Mouse (Mus musculus) layer of hippocampus, postnatal 25 days (tissue): ENCODE results near the gene Emx2. TPM values are rescaled to one million over a fixed set of nuclear protein-coding genes. Genes with fewer than 3 reads are reported as not detected.

Experiments used
- DNase-seq, 2 experiments: peaks; one replicate each; pipeline ENCODE4 v3.0.0; 2022; ENCODE audit warnings: mixed read lengths in 2 of 2, low spot score in 1 of 2; ENCODE audit errors: extremely low spot score in 1 of 2
- total RNA-seq, 2 experiments: library from RNA; stranded (reverse); gene quantifications; 2 replicates each; pipeline ENCODE4 v1.2.3; 2021

Emx2 gene
- total RNA-seq, 2 experiments from 2014 or later = 24.1 to 26.7 TPM

DNA sequence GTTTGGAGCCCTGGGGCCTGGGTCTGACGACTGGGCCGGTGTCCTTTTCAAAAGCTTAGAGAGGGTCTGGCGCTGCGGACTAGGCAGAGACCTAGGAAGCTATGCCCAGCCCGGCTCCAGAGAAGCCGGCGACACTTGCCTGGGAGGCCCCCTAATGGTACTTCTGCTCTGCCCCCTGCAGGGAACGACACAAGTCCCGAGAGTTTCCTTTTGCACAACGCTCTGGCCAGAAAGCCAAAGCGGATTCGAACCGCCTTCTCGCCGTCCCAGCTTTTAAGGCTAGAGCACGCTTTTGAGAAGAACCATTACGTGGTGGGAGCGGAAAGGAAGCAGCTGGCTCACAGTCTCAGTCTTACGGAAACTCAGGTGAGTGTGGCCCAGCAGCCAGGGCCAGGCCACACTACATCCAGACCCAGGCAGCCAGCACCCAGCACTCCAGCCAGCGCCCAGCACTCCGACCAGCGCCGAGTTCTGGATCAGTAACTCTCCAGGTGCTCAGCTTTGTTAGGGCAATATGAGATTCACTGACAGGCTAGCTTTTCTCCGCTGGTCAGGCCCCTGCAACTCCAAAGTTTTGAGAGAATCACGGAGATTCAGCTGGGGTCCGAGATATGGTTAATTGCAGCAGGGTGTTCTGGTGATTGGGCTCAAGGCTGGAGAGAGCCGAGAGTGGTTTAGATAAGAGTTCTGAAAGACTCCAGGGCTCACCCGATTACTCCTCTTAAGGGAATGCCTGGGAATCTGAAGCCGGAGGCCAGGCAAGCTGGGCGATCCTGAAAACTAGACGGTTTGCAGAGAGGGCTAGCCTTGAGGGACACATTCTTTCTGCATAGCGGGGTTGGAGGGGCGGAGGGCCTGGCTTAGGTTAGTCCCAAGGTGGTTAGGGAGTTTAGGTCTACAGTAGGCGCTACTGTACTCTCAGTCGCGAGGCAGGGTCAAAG lies 3.6 kb downstream of the Emx2 start:
- DNase-seq = no peak

DNA sequence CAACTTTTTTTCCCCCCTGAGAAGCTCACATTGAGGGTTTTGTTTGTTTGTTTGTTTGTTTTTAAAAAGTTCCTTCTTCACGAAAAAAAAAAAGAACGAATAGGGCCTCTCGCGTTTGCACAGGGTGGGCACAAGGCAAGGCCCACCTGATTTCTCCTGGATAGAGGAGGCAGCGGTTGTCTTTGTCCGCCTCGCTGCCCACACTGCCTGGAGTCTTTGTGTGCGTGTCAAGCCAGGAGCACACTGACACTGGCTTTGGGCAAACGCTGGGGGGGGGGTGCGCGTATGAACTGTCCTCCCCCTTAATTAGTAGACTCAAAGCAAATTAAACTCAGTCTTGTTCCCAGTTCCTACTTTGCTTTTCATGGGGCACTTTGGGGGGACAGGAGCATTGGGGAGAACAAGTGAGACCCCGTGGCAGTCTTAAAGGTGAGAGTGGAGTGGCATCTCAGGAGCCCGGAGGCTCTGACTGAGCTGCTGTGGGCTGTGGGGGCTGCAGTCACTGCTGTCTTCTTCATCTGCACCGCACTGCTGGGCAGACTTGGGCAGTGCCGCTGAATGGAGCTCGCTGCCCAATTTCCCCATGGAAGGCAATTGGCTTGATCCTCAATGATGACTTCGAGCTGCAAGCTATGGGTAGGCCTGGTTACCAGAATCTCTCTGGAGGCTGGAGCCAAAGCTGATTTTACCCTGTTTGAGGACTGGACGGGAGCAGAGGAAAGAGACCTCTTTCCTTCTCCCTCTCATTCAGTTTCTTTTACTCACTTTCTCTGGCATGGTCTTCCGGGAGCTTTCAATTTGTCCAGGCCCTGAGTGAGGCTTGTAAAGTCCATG lies 4.5 kb downstream of the Emx2 start:
- no peak for DNase-seq

DNA sequence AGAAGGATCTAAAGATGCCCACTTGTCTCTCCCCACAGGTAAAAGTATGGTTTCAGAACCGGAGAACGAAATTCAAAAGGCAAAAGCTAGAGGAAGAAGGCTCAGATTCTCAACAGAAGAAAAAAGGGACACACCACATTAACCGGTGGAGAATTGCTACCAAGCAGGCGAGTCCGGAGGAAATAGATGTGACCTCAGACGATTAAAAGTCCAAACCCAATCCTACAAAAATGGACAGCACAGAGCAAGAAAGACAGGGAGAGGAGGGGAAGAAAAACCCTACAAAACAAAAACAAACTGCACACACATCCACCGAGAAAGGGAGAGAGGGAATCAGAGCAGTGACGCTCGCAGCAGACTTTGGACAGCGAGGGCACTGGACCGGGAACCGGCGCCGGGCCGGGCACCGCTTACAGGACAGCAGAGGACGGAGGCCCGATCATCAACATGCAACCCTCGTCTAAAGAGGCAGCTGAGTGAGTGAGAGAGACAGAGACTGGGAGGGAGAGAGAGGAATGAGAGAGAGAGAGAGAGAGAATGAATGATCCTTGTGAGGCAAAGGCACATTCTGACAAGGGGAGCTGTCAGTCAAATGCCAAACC lies 5.8 kb downstream of the Emx2 start:
- no peak for DNase-seq

DNA sequence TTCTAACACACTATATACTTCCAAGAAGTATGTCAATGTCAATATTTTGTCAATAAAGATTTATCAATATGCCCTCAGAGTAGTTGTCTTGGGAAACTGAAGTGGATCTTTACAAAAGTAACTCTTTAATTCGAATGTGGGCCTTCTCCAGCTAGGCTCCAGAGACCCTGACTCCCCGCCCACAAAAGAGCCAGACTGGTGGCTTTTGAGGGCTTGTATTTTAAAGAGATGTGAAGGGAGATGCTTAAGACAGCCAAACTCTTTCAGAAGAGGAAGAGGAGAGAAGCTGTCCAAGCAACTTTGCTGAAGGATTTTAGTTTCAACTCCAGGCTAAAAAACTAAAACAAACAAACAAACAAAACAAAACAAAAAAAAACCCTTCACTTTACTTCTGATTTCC lies 7.1 kb downstream of the Emx2 start:
- DNase-seq = no peak

DNA sequence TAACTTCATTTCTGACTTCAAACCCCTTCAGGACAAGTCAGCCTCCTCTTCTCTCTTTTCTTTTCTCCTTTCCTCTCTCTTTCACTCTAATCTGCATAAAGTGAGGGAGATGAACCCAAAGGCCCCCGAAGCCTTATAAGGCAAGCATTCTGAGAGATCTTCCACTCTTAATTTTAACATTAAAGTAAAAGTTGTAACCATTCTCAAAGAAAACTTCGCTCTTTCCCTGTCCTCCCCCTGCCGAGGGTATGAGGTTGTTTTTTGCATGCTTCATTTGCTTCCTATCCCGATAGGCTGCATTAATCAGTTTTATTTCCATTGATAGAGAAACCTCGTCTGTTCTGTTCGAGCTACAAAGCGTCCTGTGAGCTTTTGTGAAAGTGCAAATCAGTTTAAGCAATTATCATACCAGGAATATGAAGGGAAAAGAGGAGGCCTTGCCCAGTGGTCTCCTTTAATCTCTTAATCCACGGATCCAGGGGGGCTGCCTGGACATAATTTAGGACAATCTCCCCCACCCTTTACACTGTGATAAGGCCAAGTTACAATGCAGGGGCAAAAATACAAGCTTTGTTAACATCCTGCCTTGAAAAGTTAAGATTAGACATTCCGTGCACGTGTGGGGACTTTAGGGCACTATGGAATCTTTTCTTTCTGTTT lies 7.7 kb downstream of the Emx2 start:
- no peak for DNase-seq

DNA sequence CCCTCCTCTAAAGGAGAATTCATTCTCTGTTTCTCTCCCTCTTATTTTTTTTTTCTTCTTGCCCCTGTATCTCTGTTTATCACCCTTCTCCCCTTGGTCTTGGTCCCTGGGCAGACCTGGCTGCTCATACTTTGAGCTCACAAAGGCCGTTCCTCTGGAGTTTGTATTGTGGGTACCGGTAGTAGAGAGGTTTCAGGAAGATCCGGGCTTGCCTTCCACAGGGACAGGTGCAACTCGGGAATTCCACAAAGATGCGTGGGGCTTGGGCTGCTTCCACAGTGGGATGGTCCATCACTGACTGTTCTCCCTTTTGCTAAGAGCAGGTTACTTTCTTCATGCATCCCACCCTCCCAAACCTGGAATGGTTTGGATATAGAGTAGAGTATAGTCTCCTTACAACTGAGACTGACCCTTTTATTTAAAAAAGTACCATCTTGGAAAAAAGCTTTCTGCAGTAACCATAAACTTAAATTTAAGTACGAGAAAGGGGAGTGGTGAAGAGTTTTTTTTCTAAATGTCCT lies 8.3 kb downstream of the Emx2 start:
- DNase-seq = no peak

DNA sequence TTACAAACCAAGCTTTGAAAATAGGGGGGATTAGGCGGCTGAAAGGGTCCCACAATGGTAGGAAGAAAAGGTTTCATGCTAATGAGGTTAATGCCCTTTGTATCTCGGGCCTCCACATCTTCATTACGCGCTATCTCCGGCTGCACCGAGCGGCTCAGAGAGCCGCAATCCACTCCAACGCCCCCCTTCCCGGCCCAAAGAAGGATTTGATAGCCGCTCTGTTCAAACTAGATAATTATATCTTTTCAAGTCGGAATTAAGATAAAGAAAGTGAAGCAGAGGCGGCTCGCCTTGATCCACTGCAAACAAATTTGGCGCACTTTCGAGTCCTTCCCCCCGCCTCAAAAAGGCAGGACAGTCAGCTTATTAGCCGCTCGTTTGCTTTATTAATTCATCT lies 8.8 kb downstream of the Emx2 start:
- no peak for DNase-seq

DNA sequence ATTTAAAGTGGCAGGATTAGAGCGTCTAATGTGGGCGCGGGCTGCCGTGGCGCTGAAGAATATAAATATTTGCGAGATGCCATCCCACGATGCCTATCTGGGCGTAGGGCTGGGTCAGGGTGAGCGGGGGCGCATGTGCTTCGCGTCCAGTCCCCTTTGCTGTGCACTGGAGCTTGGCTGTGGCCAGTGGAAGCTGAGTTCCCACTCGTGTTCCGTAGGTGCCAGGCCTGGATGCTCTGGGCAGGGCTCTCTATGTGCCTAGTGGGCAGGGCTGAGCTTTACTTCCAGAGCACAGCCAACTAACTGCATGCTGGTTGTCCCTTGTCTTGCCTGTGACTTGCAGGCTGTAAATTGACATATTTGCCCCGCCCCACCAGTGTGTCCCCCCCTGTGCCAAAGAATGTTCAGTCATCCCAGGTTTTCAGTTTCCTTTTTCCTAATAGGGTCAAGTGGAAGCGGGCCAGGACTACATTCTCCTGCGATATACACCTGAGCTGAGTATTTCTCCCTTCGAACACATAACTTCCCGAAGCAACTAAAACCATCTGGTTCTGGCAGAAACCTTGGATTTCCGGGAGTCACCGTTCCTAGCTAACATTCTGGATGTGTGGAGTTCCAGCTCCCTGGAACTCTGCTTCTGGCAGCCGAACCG lies 9.4 kb downstream of the Emx2 start:
- DNase-seq = no peak

DNA sequence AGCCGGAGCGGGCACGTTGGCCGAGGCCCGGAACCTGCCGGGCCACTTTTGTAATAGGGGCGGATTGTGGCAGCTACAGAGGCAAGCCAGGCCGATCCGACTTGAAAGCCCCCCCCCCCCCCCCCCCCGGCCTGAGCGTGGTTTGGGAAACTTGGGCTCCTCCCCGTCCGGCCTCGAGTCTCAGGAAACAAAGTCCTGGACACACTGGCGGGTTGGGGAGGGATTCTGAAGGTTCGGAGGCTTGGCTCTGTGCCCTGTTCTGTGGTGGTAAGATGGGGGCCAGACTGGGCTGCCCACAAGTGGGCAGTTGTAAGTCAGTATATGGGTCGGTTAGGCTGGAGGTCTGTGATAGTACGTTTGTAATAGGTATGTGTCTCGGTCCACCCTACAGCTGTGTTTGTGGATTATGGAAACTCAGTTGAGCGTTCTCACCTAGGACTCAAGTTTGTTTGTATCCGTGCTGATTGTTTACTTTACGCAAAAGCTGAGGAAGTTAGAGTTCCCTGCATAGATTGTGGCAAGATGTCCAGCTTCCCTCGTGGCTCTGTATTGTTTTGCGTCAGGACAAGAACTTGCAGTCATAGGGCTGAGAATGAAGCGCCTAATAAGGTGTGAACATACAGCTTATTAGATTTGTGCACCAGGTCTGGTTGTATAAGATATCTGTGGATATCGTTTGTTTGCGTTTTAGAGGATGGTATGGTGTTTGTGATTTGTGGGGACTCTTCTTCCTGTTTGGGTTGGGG lies 10.1 kb downstream of the Emx2 start:
- DNase-seq = no peak

DNA sequence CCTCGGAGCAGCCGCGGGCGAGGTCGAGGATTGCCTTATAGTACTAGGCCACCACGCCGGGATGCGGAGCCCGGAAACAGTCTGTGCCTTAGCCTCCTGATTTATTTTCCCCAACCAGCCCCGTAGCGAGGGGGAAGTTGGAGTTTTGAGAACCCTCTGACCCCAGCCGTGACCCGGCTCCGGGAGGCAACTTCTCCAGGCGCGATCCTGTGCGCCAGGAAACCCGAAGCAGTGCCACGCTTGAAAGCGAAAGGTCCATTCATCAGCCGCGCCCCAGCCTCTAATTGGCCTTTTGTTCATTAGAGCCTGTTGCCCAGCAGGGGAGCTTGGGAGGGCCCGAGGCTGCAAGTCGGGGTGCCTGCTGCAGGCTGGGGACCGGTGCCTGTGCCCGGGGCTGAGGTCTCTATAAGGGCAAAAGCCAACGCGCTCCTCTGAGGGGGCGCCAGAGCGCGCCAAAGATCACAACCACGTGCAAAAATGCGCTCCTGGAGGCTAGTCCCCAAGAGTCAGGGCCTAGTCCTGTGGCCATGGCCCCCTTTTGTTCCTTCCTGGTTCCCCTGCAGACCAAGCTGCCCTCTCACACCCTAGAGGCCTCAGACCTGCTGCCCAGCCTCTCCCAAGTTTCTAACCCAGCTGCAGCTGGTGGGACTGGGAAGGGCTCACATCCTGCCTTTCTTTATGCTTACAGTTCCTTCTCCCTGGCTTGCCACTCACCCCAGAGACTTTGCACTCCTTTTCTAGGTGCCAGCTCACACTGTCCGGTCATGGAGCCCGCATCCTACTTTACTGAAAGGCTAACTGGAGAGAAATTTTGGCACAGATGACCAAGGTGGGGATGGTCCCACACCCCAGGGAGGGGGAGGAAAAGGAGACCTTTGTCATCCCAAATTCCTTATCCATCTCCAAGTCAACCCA lies 11.1 kb downstream of the Emx2 start:
- no peak for DNase-seq

DNA sequence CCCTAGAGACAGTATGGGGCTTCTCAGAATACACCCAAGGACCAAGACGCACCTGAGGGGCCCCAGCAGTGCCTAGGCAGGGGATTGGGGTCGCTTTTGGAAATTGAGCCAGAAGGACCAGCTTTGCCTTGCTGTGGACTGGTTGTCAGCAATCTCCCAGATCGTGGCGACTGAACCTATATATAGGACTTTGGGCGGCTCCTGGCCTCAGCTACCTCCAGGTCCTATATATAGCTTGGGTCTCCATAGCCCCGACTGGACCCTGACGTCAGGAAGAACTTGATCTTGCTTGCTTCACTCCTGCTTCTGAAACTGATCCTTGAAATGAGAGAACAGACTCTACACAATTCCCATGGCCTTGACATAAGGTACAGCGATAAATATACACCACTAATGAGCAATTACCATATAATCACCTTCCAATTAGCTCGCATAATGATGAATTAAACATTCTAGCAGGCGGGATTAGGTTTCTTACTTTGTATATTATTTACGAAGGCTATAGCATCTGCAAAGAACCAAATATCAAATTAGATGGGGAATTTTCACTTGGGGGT lies 12.0 kb downstream of the Emx2 start:
- no peak for DNase-seq

DNA sequence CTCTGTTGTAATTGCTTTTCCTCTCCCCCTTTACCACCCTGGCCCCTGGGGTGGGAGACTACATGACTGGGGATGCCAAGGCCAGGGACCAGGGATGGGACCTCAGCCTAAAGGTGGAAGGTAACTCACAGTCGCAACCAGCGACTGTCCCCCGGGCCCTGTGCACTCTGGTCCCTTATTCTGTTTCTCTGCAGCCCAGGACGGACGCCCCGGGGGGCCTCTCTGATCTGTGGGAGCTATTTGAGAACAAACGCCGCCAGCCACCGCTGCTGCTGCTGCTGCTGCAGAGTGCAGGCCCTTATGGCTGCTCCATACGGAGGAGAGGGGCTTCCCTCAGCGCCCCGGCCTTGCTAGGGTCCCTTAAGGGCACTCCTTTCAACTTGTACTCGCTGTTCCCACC lies 12.7 kb downstream of the Emx2 start:
- DNase-seq = no peak

DNA sequence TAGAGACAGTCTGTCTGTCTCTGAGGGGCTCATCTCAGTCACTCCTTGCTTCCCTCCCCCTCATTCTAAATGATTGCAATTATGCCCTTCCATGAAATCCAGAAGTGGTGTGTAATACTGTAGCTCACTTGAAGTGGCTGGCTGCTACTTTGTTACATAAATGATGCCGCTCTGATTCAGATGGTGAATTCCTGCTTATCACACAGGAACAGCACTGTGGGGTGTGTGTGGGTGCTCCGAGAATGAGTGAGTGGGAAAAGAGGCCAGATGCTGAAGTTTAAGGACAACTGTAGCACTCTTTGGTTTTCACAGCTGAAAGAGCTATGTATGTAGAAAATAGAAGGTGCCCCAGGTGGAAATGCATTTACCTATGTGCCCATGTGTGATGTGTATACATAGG lies 14.7 kb downstream of the Emx2 start:
- no peak for DNase-seq

DNA sequence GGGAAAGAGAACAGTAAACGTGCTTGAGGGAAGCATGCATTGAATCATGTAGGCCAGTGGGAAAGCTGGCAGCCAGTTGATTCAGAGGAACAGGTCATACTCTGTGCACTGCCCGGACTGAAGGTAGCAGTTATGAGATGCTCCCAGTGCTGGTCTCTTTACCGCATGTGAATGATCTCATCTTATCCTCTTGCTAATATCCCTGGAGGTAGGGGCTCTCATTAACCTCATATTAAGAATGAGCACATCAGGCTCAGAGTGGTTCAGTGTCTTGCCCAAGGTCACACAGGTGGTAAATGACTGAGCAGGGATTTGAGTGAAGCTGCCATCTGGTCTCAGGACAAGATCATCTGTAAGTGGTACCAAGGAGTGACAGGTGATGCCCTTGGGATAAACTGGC lies 21.7 kb downstream of the Emx2 start:
- DNase-seq = no peak

DNA sequence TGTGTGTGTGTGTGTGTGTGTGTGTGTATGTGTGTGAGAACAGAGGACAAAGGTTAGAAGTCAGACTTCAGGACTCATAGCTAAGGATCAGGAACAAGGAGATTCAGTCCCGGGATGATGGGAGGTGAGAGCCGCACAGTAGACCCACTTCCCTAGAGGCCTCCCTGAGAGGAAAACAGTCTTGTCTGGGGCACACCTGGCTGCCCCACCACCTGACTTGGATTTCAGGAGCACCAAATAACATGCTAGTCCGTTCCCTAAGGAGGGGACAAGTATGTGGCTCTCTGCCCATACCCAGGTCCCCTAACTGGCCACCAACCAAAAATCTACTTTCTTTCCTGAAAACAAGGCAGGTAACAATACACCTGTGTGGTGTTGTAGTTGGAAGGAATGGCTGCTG lies 22.4 kb downstream of the Emx2 start:
- no peak for DNase-seq

DNA sequence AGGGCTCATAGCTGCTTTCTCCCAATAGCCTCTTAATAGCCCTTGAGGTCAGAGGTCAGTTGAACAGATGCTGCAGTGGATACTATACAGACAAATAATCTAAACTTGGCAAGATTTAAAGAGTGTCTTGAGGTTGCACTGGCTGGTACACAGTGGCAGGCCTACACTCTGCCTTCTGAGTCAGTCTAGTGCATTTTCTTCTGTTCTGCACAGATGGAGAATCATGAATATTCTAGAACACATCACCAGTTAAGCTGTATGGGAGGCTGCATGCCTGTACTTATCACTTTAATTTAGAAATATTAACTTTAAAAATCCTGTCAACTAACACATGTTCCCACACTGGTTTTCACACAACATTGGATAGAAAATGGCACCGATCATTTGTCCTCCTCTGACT lies 34.1 kb downstream of the Emx2 start:
- DNase-seq = no peak

DNA sequence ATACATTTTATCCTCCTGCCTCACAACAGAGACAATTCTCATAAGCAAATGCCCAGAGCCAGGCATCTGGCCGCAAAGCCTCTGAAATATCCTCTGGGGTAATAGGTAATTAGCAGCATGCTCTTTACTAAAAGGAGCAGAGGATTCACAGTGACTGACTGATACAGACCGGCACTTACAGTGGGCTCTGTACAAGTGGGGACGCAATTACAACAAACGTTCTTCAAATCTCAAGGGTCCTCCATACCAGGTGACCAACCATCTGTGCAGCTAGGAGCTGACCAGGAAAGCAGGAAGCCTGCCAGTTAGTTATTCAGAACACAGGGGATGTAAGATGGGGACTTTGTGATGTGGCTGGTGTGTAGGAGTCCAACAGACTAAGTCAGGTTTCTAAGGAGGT lies 38.7 kb downstream of the Emx2 start:
- no peak for DNase-seq

DNA sequence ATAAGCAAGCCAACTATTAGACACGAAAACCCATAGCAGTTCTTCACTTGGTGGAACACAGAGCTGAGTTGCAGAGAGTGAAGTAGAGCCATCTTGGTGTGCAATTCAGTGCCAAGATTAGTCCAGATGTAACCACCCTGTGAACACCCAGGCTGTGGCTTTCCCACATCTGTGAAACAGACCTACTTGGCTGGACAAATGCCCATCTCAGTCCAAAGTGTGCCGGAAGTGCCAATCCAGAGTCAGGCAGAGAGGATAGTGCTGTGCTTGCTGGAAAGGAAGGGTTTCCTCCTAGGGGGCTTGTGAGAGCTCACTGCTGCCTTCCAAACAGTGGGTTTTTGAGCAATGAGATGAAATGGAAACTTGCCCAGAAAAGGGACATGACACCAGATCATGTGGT lies 50.7 kb downstream of the Emx2 start:
- DNase-seq = no peak
